8 mouse cellular contexts compared by ENCODE assay signal in genomic region chr2:48332783-48333182, GRCm38 (mm10).
DNase-seq lines count a peak whose midpoint lies in the region; ATAC-seq and TF ChIP-seq lines count a peak whose summit lies in the region.

No protein-coding gene starts in this region.

- H3K4me1 ChIP-seq in liver, embryonic 14.5 days (replicated peaks; ENCODE audit: control insufficient read depth in 2 of 2, insufficient read depth in 2 of 2, low read length in 1 of 2): no peaks in the 10 kb centered on the region
- H3K4me1 ChIP-seq in stomach, embryonic 15.5 days: no peaks in the 10 kb centered on the region

- H3K9ac ChIP-seq in liver, embryonic 14.5 days (replicated peaks): no peak overlapping the region
- no peak overlapping the region for H3K9ac ChIP-seq in stomach, embryonic 15.5 days

- no peak overlapping the region for H3K4me2 ChIP-seq in liver, embryonic 14.5 days (ENCODE audit: low read depth)
- peak overlapping the region; percentile 11; the same call in 1 of the 2 replicates for H3K4me2 ChIP-seq in stomach, embryonic 15.5 days

- no peak for TF ChIP-seq EP300 in liver, embryonic 14.5 days (IDR thresholded peaks at IDR 0.05; ENCODE audit: low read depth)

- WGBS in liver, embryonic 14.5 days (ENCODE audit: insufficient replicate concordance): 26% methylated on average over 10 of the region's 10 CpGs
- WGBS in stomach, embryonic 15.5 days: 47% methylated on average over 10 of the region's 10 CpGs

- no peak for TF ChIP-seq CTCF in liver, embryonic 14.5 days (IDR thresholded peaks at IDR 0.05; ENCODE audit: low read depth)

- H3K27me3 ChIP-seq in liver, embryonic 14.5 days (ENCODE audit: control insufficient read depth, insufficient read depth, low read length): no peaks in the 10 kb centered on the region
- no peaks in the 10 kb centered on the region for H3K27me3 ChIP-seq in stomach, embryonic 15.5 days (replicated peaks)

- DNase-seq in 3T3-L1 (ENCODE audit: low read depth, low spot score) (peak; percentile 25), adipocyte (ENCODE audit: low spot score) (peak; percentile 41)
- peak; percentile 10 for DNase-seq in heart, postnatal 4 days
- no peak for DNase-seq in liver, embryonic 14.5 days (ENCODE audit: low read depth in 3 of 3, low spot score in 3 of 3)
- no peak for DNase-seq in embryo, embryonic 10 days (ENCODE audit: low spot score)
- DNase-seq in cerebellum, adult 9-10 months: no peak
- no peak for DNase-seq in right cerebral cortex, postnatal 25 days

- no peak for ATAC-seq in liver, embryonic 14.5 days (ENCODE audit: insufficient read depth)
- no peak for ATAC-seq in stomach, embryonic 15.5 days (ENCODE audit: insufficient read depth, low FRiP score, low read depth)

- peak overlapping the region; percentile 14 to 24; a peak in 2 of 4 replicates for H3K4me3 ChIP-seq in liver, embryonic 14.5 days (ENCODE audit: insufficient read depth in 1 of 2, low read depth in 2 of 2, low read length in 2 of 2)
- no peak overlapping the region for H3K4me3 ChIP-seq in stomach, embryonic 15.5 days (replicated peaks)

- H3K27ac ChIP-seq in liver, embryonic 14.5 days: no peak overlapping the region
- no peak overlapping the region for H3K27ac ChIP-seq in stomach, embryonic 15.5 days

- no peaks in the 10 kb centered on the region for H3K36me3 ChIP-seq in liver, embryonic 14.5 days (replicated peaks; ENCODE audit: control insufficient read depth, insufficient read depth, low read depth)
- H3K36me3 ChIP-seq in stomach, embryonic 15.5 days: no peaks in the 10 kb centered on the region

- no peaks in the 10 kb centered on the region for H3K9me3 ChIP-seq in liver, embryonic 14.5 days (ENCODE audit: control insufficient read depth, low read length)
- no peaks in the 10 kb centered on the region for H3K9me3 ChIP-seq in stomach, embryonic 15.5 days

Comparison
In these comparisons a context has a peak if more than half of its experiments do, and no peak if none do; other contexts are left out.
1. DNase-seq: peak in 3T3-L1 (single experiment), adipocyte (single experiment) and heart, postnatal 4 days (single experiment); none in liver, embryonic 14.5 days (0 of 3), embryo, embryonic 10 days (single experiment), cerebellum, adult 9-10 months (single experiment) and right cerebral cortex, postnatal 25 days (single experiment).